Mouse (Mus musculus) limb, embryonic 14.5 days (tissue): ENCODE measurements around the gene Carns1. TPM values are rescaled to one million over a fixed set of nuclear protein-coding genes. Genes with fewer than 3 reads are reported as not detected.
A peak's percentile ranks its signal among the peaks of the same experiment; 100 is the strongest.

Experiments used
- ATAC-seq: fragments of 200-750 bp; cut with Nextera tagmentation; 2 replicates; pipeline ENCODE4 v1.8.0; 2017; ENCODE audit warnings: low read depth, moderate number of reproducible peaks, moderate TSS enrichment; ENCODE audit not compliant: low FRiP score
- DNase-seq: peaks from one replicate; pipeline ENCODE4 v3.0.0-alpha.2; 2015; ENCODE audit warnings: low spot score
- H3K27ac ChIP-seq: fragments of 300-500 bp; sonication (generic); replicated peaks from 2 replicates; pipeline ENCODE4 v1.5.1; 2014; ENCODE audit warnings: low read depth, mild to moderate bottlenecking, low read length, moderate library complexity, mixed read lengths
- H3K27me3 ChIP-seq: fragments of 300-500 bp; sonication (generic); 2 replicates; pipeline ENCODE4 v1.6.1; 2014; ENCODE audit warnings: low read length, mixed read lengths; ENCODE audit not compliant: control insufficient read depth, insufficient read depth
- H3K36me3 ChIP-seq: fragments of 300-500 bp; sonication (generic); 2 replicates; pipeline ENCODE4 v1.6.1; 2014; ENCODE audit warnings: mild to moderate bottlenecking, low read length, moderate library complexity, mixed read lengths; ENCODE audit not compliant: control insufficient read depth, insufficient read depth
- H3K4me1 ChIP-seq: fragments of 300-500 bp; sonication (generic); 2 replicates; pipeline ENCODE4 v1.6.1; 2014; ENCODE audit warnings: antibody characterized with exemption, low read length, mixed read lengths; ENCODE audit not compliant: control insufficient read depth, insufficient read depth
- H3K4me2 ChIP-seq: fragments of 300-500 bp; sonication (generic); replicated peaks from 2 replicates; pipeline ENCODE4 v1.6.1; 2014; ENCODE audit warnings: low read depth, mild to moderate bottlenecking, low read length, moderate library complexity; ENCODE audit not compliant: severe bottlenecking
- H3K4me3 ChIP-seq: fragments of 300-500 bp; sonication (generic); replicated peaks from 2 replicates; pipeline ENCODE4 v1.5.1; 2014; ENCODE audit warnings: low read length
- H3K9ac ChIP-seq: fragments of 300-500 bp; sonication (generic); 2 replicates; pipeline ENCODE4 v1.6.1; 2014; ENCODE audit warnings: mild to moderate bottlenecking, low read depth, low read length, moderate library complexity; ENCODE audit not compliant: severe bottlenecking
- H3K9me3 ChIP-seq: fragments of 300-500 bp; sonication (generic); 2 replicates; pipeline ENCODE4 v1.6.1; 2016; ENCODE audit warnings: low read length; ENCODE audit not compliant: control insufficient read depth
- POLR2A ChIP-seq: fragments of 200-500 bp; IDR thresholded peaks from 2 replicates; pipeline ENCODE4 v1.8.0; 2012; ENCODE audit warnings: inconsistent platforms, mild to moderate bottlenecking, moderate library complexity, borderline replicate concordance; ENCODE audit not compliant: insufficient read depth, insufficient read length; ENCODE audit errors: extremely low read depth
- WGBS: fragments of 180-500 bp; shearing (Covaris S2); extraction: QIAGEN DNeasy Blood & Tissue Kit; methylation state at CpG from one replicate; pipeline ENCODE4 v1.1.7; 2014; 5-methylcytosine and 5-hydroxymethylcytosine counted together
- polyA plus RNA-seq, 2 experiments: library from polyadenylated mRNA; depleted of rRNA in 1 of 2; stranded (reverse) in 1 of 2; unstranded in 1 of 2; fragments of >200 nt; fragmentation: Nextera tagmentation in 1 of 2; extraction: Ambion mirVana in 1 of 2; gene quantifications; 2 replicates each; pipeline versions ENCODE4 v1.2.1 to v1.2.3; 2012 to 2014

Carns1 gene
- polyA plus RNA-seq, 2 experiments, result 1.8 to 2.6 TPM

DNA sequence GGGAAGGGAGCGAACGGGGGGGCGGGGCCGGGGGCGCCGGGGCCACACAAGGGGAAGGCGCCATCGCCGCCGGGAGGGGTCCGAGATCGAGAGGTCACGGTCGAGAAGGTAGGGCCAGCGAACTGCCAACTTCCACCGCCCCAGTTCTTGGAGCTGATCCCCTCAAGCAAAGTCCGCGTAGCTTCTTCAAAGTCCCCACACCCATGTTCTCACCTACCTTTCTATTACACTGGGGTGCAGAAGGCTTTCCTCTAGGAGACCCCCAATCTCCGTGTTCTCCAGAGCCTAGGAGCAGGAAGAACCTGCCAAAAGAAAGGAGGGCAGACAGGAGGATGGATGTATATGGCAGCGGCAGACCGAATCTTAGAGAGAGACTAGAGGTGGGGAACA, 40.2 kb upstream of the Carns1 start:
- no peaks in the 10 kb centered on the region for H3K9me3 ChIP-seq
- DNase-seq, result no peak

DNA sequence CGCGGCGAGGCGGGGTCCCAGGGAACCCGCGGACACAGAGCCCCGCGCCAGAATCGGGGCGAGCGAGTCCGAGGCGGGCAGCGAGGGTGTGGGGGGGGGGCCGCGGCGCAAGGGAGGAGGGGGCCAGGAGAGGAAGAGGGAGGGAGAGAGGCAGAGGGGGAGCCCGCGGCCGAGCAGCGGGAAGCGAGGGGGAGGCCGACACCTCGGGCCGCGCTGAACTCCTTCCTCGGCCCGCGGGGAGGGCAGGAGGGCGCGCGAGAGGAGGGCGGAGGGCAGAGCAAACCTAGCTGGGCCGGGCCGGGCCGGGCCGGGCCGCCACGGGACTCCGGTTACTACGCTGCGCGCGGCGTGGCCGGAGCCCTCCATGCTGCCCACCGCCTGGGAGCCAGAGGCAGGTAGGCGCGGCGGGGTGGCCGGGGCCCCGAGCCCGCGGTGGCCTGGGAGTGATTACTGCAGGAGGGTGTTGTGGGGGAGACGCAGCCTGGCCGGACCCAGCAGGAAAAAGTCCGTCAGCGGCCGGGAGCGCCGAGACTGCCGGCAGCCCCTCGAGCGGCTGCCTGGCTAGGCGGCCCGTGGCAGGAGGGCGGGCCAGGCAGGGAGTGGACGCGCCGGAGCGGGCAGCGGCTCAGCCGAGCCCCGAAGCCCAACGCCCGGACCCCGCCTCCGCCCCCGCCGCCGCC, 39.6 kb upstream of the Carns1 start:
- Histone ChIP-seq H3K4me2 (peak overlapping the region; percentile 94), H3K27me3 (no peaks in the 10 kb centered on the region), H3K36me3 (no peaks in the 10 kb centered on the region), H3K9ac (peak overlapping the region; percentile 96), H3K4me3 (peak overlapping the region; percentile 91), H3K4me1 (peaks cover 51% of the 10 kb centered on the region), H3K27ac (peak overlapping the region; percentile 96), H3K9me3 (no peaks in the 10 kb centered on the region)
- under 1% methylated on average over 26 of the region's 81 CpGs for WGBS
- ATAC-seq, result peak; percentile 57
- DNase-seq, result no peak
- no peak for TF ChIP-seq POLR2A

More for the DNA sequence above, 40.2 kb upstream of the Carns1 start:
- peak overlapping the region; percentile 96 for H3K27ac ChIP-seq
- peak overlapping the region; percentile 96 for H3K9ac ChIP-seq
- no peaks in the 10 kb centered on the region for H3K27me3 ChIP-seq
- H3K36me3 ChIP-seq, result no peaks in the 10 kb centered on the region
- peak overlapping the region; percentile 94 for H3K4me2 ChIP-seq
- TF ChIP-seq POLR2A, result no peak
- peak overlapping the region; percentile 91 for H3K4me3 ChIP-seq
- WGBS, result 1% methylated on average over 15 of the region's 21 CpGs
- ATAC-seq, result no peak
- peaks cover 57% of the 10 kb centered on the region for H3K4me1 ChIP-seq

DNA sequence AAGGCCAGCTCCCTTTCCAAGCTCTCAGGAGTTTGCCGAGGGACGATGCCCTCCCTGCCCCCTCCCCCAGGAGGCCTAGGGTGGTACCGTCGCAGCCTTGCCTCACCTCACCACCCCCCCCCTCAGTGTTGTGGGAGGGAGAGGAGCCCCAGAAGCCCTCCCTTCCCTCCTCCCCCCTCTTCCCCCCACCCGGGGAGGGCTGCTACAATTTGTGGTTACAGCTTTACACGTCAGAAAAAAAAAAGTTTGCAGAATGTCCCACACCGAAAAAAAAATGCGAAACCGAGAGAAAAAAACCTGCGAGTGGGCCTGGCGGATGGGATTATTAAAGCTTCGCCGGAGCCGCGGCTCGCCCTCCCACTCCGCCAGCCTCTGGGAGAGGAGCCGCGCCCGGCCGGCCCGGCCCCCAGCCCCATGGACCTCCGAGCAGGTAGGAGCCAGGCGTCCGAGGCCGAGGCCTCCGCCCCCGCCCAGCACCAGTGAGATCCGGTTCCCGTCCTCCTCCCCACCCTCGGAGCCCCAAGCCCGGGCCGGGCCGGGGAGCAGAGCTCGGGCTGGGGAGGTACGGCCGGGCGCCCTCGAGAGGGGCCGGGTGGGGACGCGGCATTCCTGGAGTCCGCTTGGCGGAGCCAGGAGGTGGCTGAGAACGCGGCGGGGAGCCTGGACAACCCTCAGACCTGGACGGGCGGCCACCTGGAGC, 38.9 kb upstream of the Carns1 start, which contains the start of the genes Clcf1 and AC109138.7:
TSS of gene Clcf1 (plus strand) at position 168 of the 700 bp plus-strand sequence.
TSS of gene AC109138.7 (plus strand) at position 287 of the 700 bp plus-strand sequence.
- DNase-seq, result peak; percentile 54
- Histone ChIP-seq H3K4me1 (peaks cover 48% of the 10 kb centered on the region), H3K36me3 (no peaks in the 10 kb centered on the region), H3K9me3 (no peaks in the 10 kb centered on the region), H3K27ac (peak within 1 kb of the TSS; percentile 96), H3K4me2 (peak within 1 kb of the TSS; percentile 94), H3K9ac (peak within 1 kb of the TSS; percentile 96), H3K4me3 (peak within 1 kb of the TSS; percentile 91), H3K27me3 (no peaks in the 10 kb centered on the region)
- ATAC-seq, result peak; percentile 43
- no peak for TF ChIP-seq POLR2A
- WGBS, result 1% methylated on average over 36 of the region's 49 CpGs

DNA sequence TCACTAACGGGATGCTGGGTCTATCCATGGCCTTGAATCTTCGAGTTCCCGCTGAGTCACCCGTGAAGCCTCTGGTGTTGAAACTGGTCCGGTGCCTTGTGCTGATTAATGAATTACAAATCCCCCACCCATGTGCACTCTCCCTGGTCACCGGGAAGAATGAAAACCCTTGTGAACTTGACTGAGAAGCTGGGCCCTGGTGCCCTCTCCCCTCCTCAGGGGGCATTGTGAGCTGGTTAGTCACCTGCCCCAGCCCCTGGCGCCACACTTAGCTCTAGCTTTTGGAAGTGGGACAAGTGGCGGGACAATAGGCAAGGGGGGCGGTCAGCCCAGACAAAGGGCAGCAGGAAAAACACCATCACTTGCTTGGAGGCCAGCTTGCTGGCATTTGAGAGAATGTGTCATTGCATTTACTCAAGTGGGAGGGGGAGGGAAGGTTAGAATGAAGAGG, 38.3 kb upstream of the Carns1 start:
- Histone ChIP-seq H3K4me3 (peak overlapping the region; percentile 91), H3K4me1 (peaks cover 48% of the 10 kb centered on the region), H3K27ac (peak overlapping the region; percentile 96), H3K36me3 (no peaks in the 10 kb centered on the region), H3K9me3 (no peaks in the 10 kb centered on the region), H3K9ac (peak overlapping the region; percentile 96), H3K4me2 (peak overlapping the region; percentile 94), H3K27me3 (no peaks in the 10 kb centered on the region)
- TF ChIP-seq POLR2A, result no peak
- no peak for ATAC-seq
- DNase-seq, result no peak
- 13% methylated on average over 9 of the region's 9 CpGs for WGBS

DNA sequence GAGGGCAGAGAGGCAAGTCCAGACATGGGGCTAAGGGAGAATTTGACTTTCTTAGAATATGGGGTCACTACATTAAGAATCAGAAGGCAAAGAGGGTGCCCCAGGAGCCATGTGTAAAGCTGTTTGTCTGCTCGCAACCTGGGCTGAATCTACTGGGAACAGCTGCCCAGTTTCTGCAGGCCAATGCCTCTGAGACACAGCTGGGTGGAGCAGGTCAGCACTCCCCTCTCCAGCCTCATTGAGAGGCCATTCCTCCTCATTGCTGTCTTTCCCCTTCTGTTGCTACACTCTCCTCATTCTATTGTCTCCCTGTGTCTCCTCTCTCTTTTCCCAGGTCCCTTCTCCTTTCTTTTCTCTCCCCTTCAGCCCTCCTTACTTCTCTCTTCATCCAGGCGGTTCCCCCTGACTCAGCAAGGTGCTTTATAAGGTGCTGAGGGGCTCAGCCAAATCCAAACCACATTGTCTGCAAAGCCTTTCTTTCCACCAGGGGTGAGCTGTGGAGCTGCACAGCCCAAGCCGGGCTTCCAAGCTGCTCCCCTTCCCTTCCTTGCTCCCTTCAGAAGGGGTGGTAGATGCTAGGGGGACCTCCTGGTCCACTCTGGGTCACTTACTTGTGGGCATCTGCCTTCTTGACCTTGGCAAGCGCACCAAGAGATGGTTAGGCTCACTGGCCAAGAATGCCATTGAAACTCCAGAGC, 36.8 kb upstream of the Carns1 start:
- H3K27ac ChIP-seq, result peak overlapping the region; percentile 67; the same call in 1 of the 2 replicates
- H3K4me2 ChIP-seq, result peak overlapping the region; percentile 10; the same call in 1 of the 2 replicates
- H3K4me1 ChIP-seq, result peaks cover 35% of the 10 kb centered on the region
- no peaks in the 10 kb centered on the region for H3K36me3 ChIP-seq
- H3K9ac ChIP-seq, result no peak overlapping the region
- no peaks in the 10 kb centered on the region for H3K9me3 ChIP-seq
- WGBS, result 23% methylated on average over 4 of the region's 4 CpGs
- ATAC-seq (no peak), DNase-seq (no peak)
- H3K27me3 ChIP-seq, result no peaks in the 10 kb centered on the region
- TF ChIP-seq POLR2A, result no peak
- H3K4me3 ChIP-seq, result no peak overlapping the region
